Mouse (Mus musculus) MEL (cell line): ENCODE measurements around the gene Gm20388. TPM values are rescaled to one million over a fixed set of nuclear protein-coding genes. Genes with fewer than 3 reads are reported as not detected.

Experiments
- DNase-seq: peaks from one replicate; pipeline ENCODE4 v3.0.0; 2011; ENCODE audit warnings: low read depth, low spot score
- H3K27ac ChIP-seq: 2 replicates; pipeline ENCODE4 v1.5.1; 2012; ENCODE audit warnings: low read depth, mild to moderate bottlenecking, control low read depth, low read length, moderate library complexity; ENCODE audit not compliant: control insufficient read depth
- H3K27me3 ChIP-seq, 2 experiments: fragments of 150-350 bp in 1 of 2; sonication (generic) in 1 of 2; 2 replicates each; pipeline ENCODE4 v1.6.1; 2012; ENCODE audit warnings: low read length in 2 of 2, mild to moderate bottlenecking in 2 of 2, improper control_type of control experiment in 1 of 2, moderate library complexity in 1 of 2; ENCODE audit not compliant: insufficient read depth in 2 of 2, control insufficient read depth in 1 of 2
- H3K36me3 ChIP-seq, 2 experiments: 2 replicates each; pipeline ENCODE4 v1.6.1; 2012 to 2014; ENCODE audit warnings: low read length in 2 of 2, improper control_type of control experiment in 1 of 2, inconsistent platforms in 1 of 2, mild to moderate bottlenecking in 1 of 2; ENCODE audit not compliant: insufficient read depth in 2 of 2, control insufficient read depth in 1 of 2
- H3K4me1 ChIP-seq, 2 experiments: fragments of 150-350 bp in 1 of 2; sonication (generic) in 1 of 2; 2 replicates each; pipeline ENCODE4 v1.6.1; 2012; ENCODE audit warnings: low read length in 2 of 2, improper control_type of control experiment in 1 of 2, mild to moderate bottlenecking in 1 of 2; ENCODE audit not compliant: insufficient read depth in 2 of 2, control insufficient read depth in 1 of 2
- H3K4me3 ChIP-seq, 2 experiments: fragments of 150-350 bp in 1 of 2; sonication (generic) in 1 of 2; 2 replicates each; pipeline ENCODE4 v1.5.1; 2012; ENCODE audit warnings: low read depth in 2 of 2, low read length in 2 of 2, mild to moderate bottlenecking in 2 of 2, moderate library complexity in 2 of 2, control low read depth in 1 of 2, improper control_type of control experiment in 1 of 2; ENCODE audit not compliant: control insufficient read depth in 1 of 2, insufficient read depth in 1 of 2
- H3K79me2 ChIP-seq: 2 replicates; pipeline ENCODE4 v1.6.1; 2012; ENCODE audit warnings: mild to moderate bottlenecking, low read length, moderate library complexity; ENCODE audit not compliant: control insufficient read depth, poor library complexity, insufficient read depth
- H3K9ac ChIP-seq: 2 replicates; pipeline ENCODE4 v1.6.1; 2012; ENCODE audit warnings: low read depth, mild to moderate bottlenecking, control low read depth, low read length, moderate library complexity; ENCODE audit not compliant: control insufficient read depth, poor library complexity, severe bottlenecking
- H3K9me3 ChIP-seq: fragments of 150-350 bp; sonication (generic); replicated peaks from 2 replicates; pipeline ENCODE4 v1.6.1; 2012; ENCODE audit warnings: mild to moderate bottlenecking, low read length, improper control_type of control experiment, moderate library complexity; ENCODE audit not compliant: insufficient read depth
- CHD2 ChIP-seq: IDR thresholded peaks from 2 replicates; pipeline ENCODE4 v1.6.1; 2011; ENCODE audit warnings: low read length, improper control_type of control experiment
- CTCF ChIP-seq, 3 experiments: IDR thresholded peaks in 2 of 3; conservative IDR thresholded peaks in 1 of 3; 2 replicates each; pipeline ENCODE4 v1.5.1; 2011 to 2012; ENCODE audit warnings: low read length in 3 of 3, low read depth in 2 of 3, mild to moderate bottlenecking in 2 of 3, improper control_type of control experiment in 1 of 3, inconsistent platforms in 1 of 3, mixed read lengths in 1 of 3, moderate library complexity in 1 of 3; ENCODE audit not compliant: control insufficient read depth in 1 of 3, insufficient read depth in 1 of 3, poor library complexity in 1 of 3, severe bottlenecking in 1 of 3
- ELF1 ChIP-seq: IDR thresholded peaks from 2 replicates; pipeline ENCODE4 v1.6.1; 2014; ENCODE audit warnings: low read depth, mild to moderate bottlenecking, inconsistent platforms, low read length, improper control_type of control experiment, moderate library complexity
- EP300 ChIP-seq, 2 experiments: IDR thresholded peaks; 2 replicates each; pipeline ENCODE4 v1.6.1; 2011; ENCODE audit warnings: improper control_type of control experiment in 2 of 2, low read length in 2 of 2, low read depth in 1 of 2, mild to moderate bottlenecking in 1 of 2
- ETS1 ChIP-seq: IDR thresholded peaks from 2 replicates; pipeline ENCODE4 v1.6.1; 2012; ENCODE audit warnings: low read depth, mild to moderate bottlenecking, inconsistent platforms, low read length, improper control_type of control experiment, moderate library complexity
- HCFC1 ChIP-seq: IDR thresholded peaks from 2 replicates; pipeline ENCODE4 v1.6.1; 2012; ENCODE audit warnings: low read depth, mild to moderate bottlenecking, inconsistent platforms, low read length, improper control_type of control experiment, moderate library complexity
- JUND ChIP-seq: IDR thresholded peaks from 2 replicates; pipeline ENCODE4 v1.6.1; 2011; ENCODE audit warnings: low read depth, mild to moderate bottlenecking, improper control_type of control experiment, low read length
- KAT2A ChIP-seq: conservative IDR thresholded peaks from 2 replicates; pipeline ENCODE4 v1.6.1; 2012; ENCODE audit warnings: low read depth, low read length, improper control_type of control experiment, inconsistent platforms
- MAZ ChIP-seq: IDR thresholded peaks from 2 replicates; pipeline ENCODE4 v1.6.1; 2012; ENCODE audit warnings: low read depth, mild to moderate bottlenecking, inconsistent platforms, low read length, improper control_type of control experiment
- MYB ChIP-seq: IDR thresholded peaks from 2 replicates; pipeline ENCODE4 v1.6.1; 2011; ENCODE audit warnings: mild to moderate bottlenecking, low read depth, low read length, improper control_type of control experiment
- MYC ChIP-seq: IDR thresholded peaks from 2 replicates; pipeline ENCODE4 v1.6.1; 2011; ENCODE audit warnings: low read depth, mild to moderate bottlenecking, low read length, improper control_type of control experiment, moderate library complexity
- POLR2AphosphoS2 ChIP-seq: IDR thresholded peaks from 2 replicates; pipeline ENCODE4 v1.6.1; 2011; ENCODE audit warnings: low read length, improper control_type of control experiment
- SMC3 ChIP-seq: IDR thresholded peaks from 2 replicates; pipeline ENCODE4 v1.6.1; 2011; ENCODE audit warnings: low read depth, low read length, improper control_type of control experiment
- TAL1 ChIP-seq: IDR thresholded peaks from 2 replicates; pipeline ENCODE4 v1.6.1; 2012; ENCODE audit warnings: mild to moderate bottlenecking, inconsistent platforms, low read length, moderate library complexity, mixed read lengths
- TBP ChIP-seq: IDR thresholded peaks from 2 replicates; pipeline ENCODE4 v1.8.0; 2011; ENCODE audit warnings: low read depth, low read length, improper control_type of control experiment
- TCF12 ChIP-seq: IDR thresholded peaks from 2 replicates; pipeline ENCODE4 v1.6.1; 2014; ENCODE audit warnings: low read depth, mild to moderate bottlenecking, inconsistent platforms, low read length, improper control_type of control experiment, moderate library complexity
- USF2 ChIP-seq, 2 experiments: IDR thresholded peaks; 2 replicates each; pipeline ENCODE4 v1.6.1; 2011 to 2012; ENCODE audit warnings: improper control_type of control experiment in 2 of 2, low read length in 2 of 2, borderline replicate concordance in 1 of 2, inconsistent platforms in 1 of 2, low read depth in 1 of 2, mild to moderate bottlenecking in 1 of 2; ENCODE audit not compliant: insufficient read depth in 1 of 2
- ZC3H11A ChIP-seq: IDR thresholded peaks from 2 replicates; pipeline ENCODE4 v1.6.1; 2012; ENCODE audit warnings: low read depth, mild to moderate bottlenecking, inconsistent platforms, low read length, improper control_type of control experiment
- ZMIZ1 ChIP-seq: IDR thresholded peaks from 2 replicates; pipeline ENCODE4 v1.6.1; 2012; ENCODE audit warnings: low read depth, mild to moderate bottlenecking, inconsistent platforms, low read length, improper control_type of control experiment, moderate library complexity
- ZNF384 ChIP-seq: IDR thresholded peaks from 2 replicates; pipeline ENCODE4 v1.6.1; 2012; ENCODE audit warnings: low read depth, mild to moderate bottlenecking, inconsistent platforms, low read length, improper control_type of control experiment
- polyA plus RNA-seq, 2 experiments: library from polyadenylated mRNA; stranded (reverse) in 1 of 2; unstranded in 1 of 2; fragments of >175 nt in 1 of 2; fragments of >200 nt in 1 of 2; gene quantifications; 2 replicates each; pipeline versions ENCODE4 v1.2.1 to v1.2.4; 2012; ENCODE audit warnings: low replicate concordance in 2 of 2, low read depth in 1 of 2; ENCODE audit not compliant: insufficient read length in 2 of 2, insufficient read depth in 1 of 2, missing spikeins in 1 of 2
- total RNA-seq: library from RNA; depleted of rRNA; stranded (reverse); fragments of 300-350 nt; gene quantifications from 2 replicates; pipeline ENCODE4 v1.2.3, GENCODE M21; 2012

The Gm20388 gene
- total and polyA plus RNA-seq, 3 experiments: 11.1 to 17.8 TPM; not detected in 1

DNA sequence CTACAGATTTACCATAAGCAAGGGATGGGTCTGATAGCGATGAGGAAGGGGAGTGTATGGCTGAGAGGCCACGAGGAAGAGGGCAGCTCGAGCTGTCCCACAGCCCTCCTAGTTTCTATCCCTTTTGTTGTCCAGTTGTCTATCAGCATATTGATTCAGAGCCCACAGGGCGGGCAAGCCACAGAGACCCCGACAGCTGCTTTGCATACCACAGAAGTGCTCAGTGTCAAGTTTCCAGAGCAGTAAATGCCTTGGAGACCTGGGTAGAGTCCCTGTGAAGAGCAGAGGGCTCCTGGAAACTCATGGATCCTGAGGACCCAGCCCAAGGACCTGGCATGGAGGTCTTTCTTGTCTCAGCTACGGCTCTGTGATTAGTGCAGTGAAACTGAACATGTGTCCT is 3172.4 kb downstream of the Gm20388 start:
- Histone ChIP-seq H3K9ac (no peak overlapping the region), H3K4me1 (no peaks in the 10 kb centered on the region), H3K27me3 (no peaks in the 10 kb centered on the region), H3K9me3 (no peaks in the 10 kb centered on the region), H3K27ac (no peak overlapping the region), H3K36me3 (no peaks in the 10 kb centered on the region; a peak in 1 of 4 replicates), H3K79me2 (no peaks in the 10 kb centered on the region), H3K4me3 (no peak overlapping the region)
- TF ChIP-seq ZC3H11A (no peak), EP300 (IDR thresholded peaks at IDR 0.05; ENCODE audit: low read depth in 1 of 2, low read length in 2 of 2) (no peak), CTCF (IDR thresholded peaks at IDR 0.05 in 2 of 3, conservative IDR thresholded peaks at IDR 0.05 in 1 of 3; ENCODE audit: control insufficient read depth in 1 of 3, insufficient read depth in 1 of 3, low read depth in 2 of 3, low read length in 3 of 3, poor library complexity in 1 of 3, severe bottlenecking in 1 of 3) (no peak), ETS1 (no peak), POLR2AphosphoS2 (no peak), HCFC1 (no peak), TAL1 (no peak), ELF1 (no peak), MAZ (no peak), ZMIZ1 (no peak), KAT2A (no peak), USF2 (IDR thresholded peaks at IDR 0.05; ENCODE audit: borderline replicate concordance in 1 of 2, insufficient read depth in 1 of 2, low read depth in 1 of 2, low read length in 2 of 2) (no peak), CHD2 (no peak), TCF12 (no peak)
- DNase-seq: no peak

DNA sequence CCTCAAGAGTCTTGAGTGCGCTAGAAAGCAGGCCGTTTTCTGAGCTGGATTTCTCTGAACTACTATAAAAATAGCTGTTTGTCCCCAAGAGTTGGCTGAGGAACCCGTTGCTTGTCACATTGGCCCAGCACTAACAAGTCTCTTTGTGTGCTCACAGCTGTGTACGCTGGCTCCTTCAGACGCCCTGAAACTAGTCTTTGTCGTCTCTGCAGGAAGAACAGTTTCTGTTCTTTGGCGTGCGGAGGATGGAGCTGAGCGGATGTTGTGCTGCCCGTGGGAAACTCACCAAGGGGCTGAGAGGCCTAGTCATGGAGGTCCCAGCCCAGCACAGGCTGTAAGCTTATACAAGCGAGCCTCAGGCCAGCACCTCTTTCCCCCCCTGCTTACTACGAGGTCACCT is 3173.0 kb downstream of the Gm20388 start:
- no peaks in the 10 kb centered on the region for H3K36me3 ChIP-seq
- H3K27me3 ChIP-seq: no peaks in the 10 kb centered on the region
- H3K79me2 ChIP-seq: no peaks in the 10 kb centered on the region
- H3K9ac ChIP-seq: no peak overlapping the region
- no peak for TF ChIP-seq CTCF (IDR thresholded peaks at IDR 0.05 in 2 of 3, conservative IDR thresholded peaks at IDR 0.05 in 1 of 3; ENCODE audit: control insufficient read depth in 1 of 3, insufficient read depth in 1 of 3, low read depth in 2 of 3, low read length in 3 of 3, poor library complexity in 1 of 3, severe bottlenecking in 1 of 3)
- no peak for TF ChIP-seq TAL1
- TF ChIP-seq ZNF384: no peak
- no peak for TF ChIP-seq CHD2
- TF ChIP-seq SMC3: no peak
- TF ChIP-seq MYB: no peak
- TF ChIP-seq ELF1: no peak
- no peak for TF ChIP-seq MYC
- no peak for TF ChIP-seq TBP
- TF ChIP-seq JUND: no peak
- no peaks in the 10 kb centered on the region for H3K4me1 ChIP-seq
- H3K9me3 ChIP-seq: no peaks in the 10 kb centered on the region
- H3K27ac ChIP-seq: no peak overlapping the region
- no peak overlapping the region for H3K4me3 ChIP-seq
- DNase-seq: no peak
